Mouse (Mus musculus) urinary bladder, adult 18-20 months (tissue): ENCODE measurements around the gene Ptpn5.

ENCODE experiments used
- DNase-seq, 2 experiments: peaks; one replicate each; pipeline ENCODE4 v3.0.0; 2022; ENCODE audit warnings: low spot score in 2 of 2, mixed read lengths in 2 of 2

Ptpn5 gene

DNA sequence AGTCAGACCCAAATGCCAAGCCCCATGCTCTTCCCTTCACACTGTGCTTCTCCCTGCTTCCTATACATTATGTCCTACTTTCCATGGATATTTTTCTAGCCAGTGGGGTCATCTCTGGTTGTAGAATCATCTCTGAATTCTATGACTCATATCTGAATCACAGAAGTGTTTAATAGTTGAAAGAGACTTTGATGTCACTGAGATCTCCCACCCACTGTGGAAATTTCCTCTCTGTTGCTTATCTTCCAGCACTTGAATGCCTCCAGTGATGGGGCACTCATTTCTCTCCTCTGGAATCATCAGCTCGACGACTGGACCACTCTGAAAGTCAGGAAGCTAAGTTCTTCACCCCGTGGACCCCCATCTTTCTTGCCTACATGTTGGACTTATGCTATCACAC is 22.4 kb downstream of the Ptpn5 start:
- no peak for DNase-seq

GRCm38 (mm10) chr7:47110511-47110910 is 23.0 kb downstream of the Ptpn5 start:
- DNase-seq: no peak

GRCm38 (mm10) chr7:47108779-47109189 is 24.7 kb downstream of the Ptpn5 start:
- DNase-seq: no peak

- DNase-seq: no peak
These were observed 26.5 kb downstream of the Ptpn5 start for GRCm38 (mm10) chr7:47106949-47107348.

DNA sequence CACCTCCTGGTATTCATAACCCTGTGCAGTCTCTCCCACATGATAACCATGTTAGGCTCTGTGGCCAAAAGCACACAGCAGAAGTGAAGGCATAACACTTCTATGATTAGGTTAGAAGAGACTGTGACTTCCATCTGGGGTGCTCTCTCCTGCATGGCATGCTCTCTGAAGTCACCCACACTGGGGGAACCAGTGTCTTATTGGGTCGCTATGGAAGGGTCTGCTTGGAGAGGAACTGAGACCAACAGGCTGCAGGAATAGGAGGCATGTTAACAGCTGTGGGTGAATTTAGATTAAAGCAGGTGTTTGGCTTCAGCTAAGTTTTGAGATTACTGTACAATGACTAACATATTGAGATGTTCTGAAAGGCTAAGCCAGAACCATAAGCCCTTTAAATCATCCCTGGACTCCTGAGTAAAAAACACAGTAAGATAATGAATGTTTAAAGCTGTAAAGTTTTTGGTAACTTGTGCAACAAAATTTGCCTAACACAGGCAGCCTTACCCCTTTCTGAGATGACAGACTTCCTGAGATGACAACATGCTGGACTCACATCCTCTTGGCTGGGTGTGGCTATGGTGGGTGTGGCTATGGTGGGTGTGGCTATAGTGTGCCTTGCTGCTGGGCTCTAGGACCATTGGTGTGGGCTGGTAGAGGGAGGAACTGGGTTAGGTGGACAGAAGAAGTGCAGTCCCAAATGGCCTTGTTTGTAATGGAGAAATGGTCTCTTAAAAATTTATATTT is 29.6 kb downstream of the Ptpn5 start:
- no peak for DNase-seq

- DNase-seq: no peak
These were observed 30.5 kb downstream of the Ptpn5 start for GRCm38 (mm10) chr7:47102970-47103369.

DNA sequence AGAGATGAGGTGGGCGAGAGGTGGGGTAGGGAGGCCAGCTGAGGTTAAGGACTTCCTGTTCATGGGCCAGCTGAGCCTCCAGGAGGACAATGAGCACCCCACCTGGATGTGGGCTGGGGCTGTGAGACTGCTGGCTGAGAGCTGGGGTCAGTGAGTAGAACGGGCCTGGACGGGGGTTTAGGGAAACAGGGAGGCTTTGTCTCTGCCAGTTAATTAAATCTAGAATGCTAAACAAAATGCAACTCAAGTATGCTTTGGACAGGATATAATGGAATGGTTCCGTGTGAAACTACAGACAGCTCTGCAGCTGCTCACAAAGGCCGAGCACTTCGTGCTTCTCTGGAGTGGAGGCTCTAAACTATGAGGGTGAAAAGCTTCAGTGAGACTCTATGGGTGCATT is 32.9 kb downstream of the Ptpn5 start:
- DNase-seq: no peak

DNA sequence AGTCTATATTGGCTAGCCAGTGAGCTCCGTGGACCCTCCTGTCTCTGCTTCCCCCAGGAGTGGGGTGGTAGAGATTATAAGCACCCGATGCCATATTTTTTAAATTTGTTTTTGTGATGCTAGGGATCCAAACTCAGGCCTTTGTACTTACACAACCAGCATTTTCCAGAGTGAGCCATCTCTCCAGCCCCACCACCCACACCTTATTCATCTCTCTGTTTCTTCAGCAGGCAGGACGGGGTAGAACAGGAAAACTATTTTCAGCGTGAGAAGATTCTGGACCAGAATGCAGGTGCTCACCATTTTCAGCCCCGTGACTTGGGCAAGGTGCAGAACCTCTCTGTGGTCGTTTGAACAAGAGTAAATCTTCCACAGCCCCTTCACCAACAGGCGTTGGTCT is 34.2 kb downstream of the Ptpn5 start:
- DNase-seq: no peak

GRCm38 (mm10) chr7:47098044-47098443 is 35.4 kb downstream of the Ptpn5 start:
- DNase-seq: no peak

DNA sequence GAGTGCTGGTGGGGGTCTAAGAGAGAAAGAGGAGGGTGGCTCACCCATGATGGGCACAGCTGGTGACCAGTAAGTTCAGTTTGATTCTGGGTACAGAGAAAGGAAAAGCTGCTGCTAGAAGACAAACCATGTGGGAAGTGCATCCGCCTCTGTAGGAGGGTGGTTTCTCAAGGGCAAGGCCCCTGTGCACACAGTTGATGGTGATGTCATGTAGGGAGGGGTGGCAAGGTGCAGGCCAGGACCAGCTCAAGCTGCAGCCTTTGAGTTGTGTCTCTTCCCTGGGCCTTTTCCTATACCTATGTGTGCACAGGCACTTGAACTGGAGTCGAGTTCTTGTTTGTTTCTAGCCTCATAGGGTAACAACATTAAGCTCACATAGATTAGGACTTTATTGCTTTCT is 38.5 kb downstream of the Ptpn5 start:
- no peak for DNase-seq

GRCm38 (mm10) chr7:47093935-47094334 is 39.5 kb downstream of the Ptpn5 start:
- DNase-seq: no peak

- DNase-seq: no peak
These were observed 48.4 kb downstream of the Ptpn5 start for GRCm38 (mm10) chr7:47085075-47085474.

- peak; percentile 38 to 61 for DNase-seq
These were observed 52.2 kb downstream of the Ptpn5 start for GRCm38 (mm10) chr7:47081277-47081676.

- no peak for DNase-seq
These were observed 52.6 kb downstream of the Ptpn5 start for GRCm38 (mm10) chr7:47080868-47081267.

- no peak for DNase-seq
These were observed 56.0 kb downstream of the Ptpn5 start for GRCm38 (mm10) chr7:47077451-47077850.

DNA sequence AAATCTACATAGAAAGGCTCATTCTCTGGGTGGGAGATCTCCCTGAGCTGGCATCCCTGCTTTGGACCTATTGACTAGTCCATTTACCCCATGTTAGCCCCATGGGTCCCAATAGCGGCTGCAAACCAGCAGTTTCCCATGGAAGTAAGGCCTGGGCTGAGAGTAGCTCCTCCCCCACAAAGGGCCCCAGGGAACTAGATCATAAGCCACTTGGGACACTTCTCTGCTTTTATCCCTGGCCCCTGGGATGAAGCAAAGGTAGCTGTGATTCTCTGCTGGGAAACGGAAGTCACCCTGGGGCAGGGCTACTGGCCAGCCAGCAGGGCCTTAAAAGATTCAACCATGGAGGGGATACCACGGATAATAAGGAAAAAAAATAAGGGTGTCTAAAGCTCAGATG is 56.8 kb downstream of the Ptpn5 start:
- no peak for DNase-seq

- no peak for DNase-seq
These were observed 57.3 kb downstream of the Ptpn5 start for GRCm38 (mm10) chr7:47076193-47076592.

DNA sequence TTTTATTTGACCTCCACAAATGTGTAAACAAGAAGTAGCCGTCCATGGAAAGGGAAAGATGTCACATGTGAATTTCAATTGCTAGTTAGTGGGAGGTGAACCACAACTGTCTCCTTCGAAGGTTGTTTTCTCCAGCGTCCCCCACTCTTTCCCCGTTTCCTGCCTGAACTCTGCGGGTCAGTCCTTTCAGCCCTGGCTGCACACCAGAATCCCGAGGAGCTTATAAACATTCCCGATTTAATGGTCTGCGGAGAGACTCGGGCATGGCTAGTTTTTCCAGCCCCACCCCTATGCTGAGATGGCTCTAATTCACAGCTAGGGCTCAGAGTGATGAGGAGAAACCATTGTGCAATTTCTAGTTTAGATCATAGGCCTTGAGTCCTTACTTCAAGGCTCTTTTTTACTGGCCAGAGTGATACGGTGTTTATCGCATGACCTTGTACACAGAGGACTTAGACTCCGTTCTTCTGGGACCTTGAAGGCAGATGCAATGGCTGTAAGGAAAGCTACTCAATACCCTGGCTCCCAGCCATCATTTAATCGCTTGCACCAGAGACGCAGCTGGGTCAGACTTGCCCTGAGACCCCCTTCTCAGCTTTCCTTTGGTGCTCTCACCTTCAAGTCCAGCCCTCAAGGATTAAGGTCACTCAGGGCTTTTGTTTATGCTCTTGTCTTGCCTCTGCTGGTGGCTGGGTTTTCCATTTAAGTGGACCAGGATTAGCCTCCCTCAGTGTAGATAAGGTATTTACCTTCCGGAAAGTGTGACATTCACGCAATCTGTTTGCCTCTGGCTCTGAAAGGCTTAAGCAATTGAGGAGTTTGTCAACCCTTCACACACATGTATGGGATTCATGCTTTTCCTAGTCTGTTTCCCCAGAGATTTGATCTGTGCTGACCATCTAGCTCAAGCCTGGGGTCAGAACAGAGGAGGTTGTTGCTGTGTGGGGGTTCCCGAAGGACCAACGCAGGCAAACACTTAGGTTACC is 59.7 kb downstream of the Ptpn5 start:
- peak in 1 of 2 experiments; percentile 38 for DNase-seq

DNA sequence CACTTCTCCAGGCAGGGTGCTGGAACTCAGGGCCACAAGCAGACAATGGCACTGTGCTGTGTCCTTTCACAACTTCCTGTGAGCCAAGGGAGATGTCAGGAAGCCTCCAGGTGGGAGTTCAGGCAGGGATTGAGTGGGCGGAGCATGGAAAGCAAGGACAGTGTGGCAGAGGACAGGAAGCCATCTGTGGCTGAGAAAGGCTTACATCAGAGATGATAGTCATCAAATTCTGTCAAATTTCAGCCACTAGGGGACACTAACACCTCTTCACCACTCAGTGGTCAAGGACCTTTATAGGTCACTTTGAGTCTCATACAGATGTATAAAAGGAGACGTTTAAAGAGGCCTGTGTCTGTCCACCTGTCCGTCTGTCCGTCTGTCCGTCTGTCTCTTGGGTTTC is 60.9 kb downstream of the Ptpn5 start:
- DNase-seq: no peak

DNA sequence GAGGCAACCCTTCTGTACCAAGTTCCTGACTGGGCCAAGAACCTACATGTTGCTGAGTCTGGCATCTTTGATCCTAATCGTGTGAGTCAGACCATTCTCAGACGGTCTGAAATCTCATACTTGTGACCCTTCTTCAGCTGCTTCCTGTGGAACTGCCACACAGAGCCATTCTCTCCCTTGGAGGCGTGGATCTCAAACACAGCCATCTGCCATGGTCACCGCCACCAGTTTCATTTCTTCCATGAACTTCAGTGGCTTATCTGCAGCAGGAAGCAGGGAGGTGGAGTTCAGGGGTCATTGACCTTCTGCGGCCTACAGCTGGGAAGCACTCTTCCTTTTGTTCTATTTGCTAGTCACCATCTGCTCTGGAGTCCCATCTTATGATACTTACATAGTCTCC is 65.6 kb downstream of the Ptpn5 start:
- DNase-seq: no peak

GRCm38 (mm10) chr7:47066942-47067341 is 66.5 kb downstream of the Ptpn5 start:
- DNase-seq: no peak

DNA sequence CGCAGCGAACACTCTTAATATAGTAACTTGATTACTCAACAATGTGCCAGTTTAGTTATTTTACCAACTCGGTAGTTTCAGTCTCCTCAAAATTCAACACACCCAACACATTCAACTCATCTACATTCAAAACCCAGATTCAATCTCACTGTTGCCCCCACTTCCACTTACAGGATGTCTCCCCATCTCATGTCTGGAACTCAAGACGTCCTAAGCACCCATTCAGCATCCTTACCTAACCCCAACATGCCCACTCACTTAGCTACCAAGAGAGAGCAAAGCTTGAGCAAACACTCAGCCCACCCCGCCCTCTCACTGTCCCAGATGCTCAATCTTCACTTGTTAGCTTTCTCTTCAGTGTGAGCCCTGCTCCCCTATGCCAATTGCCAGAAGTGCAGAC is 71.9 kb downstream of the Ptpn5 start:
- DNase-seq: no peak

DNA sequence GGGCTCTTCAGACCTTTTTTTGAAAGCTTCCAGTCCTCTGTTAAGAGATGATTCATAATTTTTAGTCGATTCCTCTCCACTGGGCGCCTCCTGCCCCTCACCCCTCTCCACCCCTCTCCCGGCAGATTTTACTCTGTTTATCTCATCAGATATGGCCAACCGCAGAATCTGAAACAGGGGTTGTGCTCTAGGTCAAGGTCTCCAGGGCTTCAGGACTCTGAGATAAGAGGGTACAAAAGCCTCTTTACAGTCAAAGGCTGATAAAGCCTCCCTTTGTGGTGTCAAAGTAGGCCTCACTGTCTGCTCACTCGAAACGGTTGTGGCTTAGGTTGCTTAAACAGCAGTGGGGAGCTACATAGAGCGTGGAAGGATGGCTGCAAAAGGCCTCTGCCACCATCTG is 74.1 kb downstream of the Ptpn5 start:
- no peak for DNase-seq
